Mouse (Mus musculus): ENCODE measurements around the gene Grb10.

The Grb10 gene

GRCm38 (mm10) chr11:11966220-11966619 is 72.3 kb downstream of the Grb10 start:
- DNase-seq, result peak; percentile 66

- DNase-seq, result no peak
Observed at GRCm38 (mm10) chr11:11965501-11966125, 72.9 kb downstream of the Grb10 start.

GRCm38 (mm10) chr11:11964729-11965128 is 73.8 kb downstream of the Grb10 start:
- DNase-seq, result no peak

- DNase-seq, result peak; percentile 80
Observed at GRCm38 (mm10) chr11:11963587-11963986, 74.9 kb downstream of the Grb10 start.

- no peak for DNase-seq
Observed at GRCm38 (mm10) chr11:11963065-11963464, 75.4 kb downstream of the Grb10 start.

GRCm38 (mm10) chr11:11962629-11962954 is 75.9 kb downstream of the Grb10 start:
- DNase-seq, result no peak

GRCm38 (mm10) chr11:11961917-11962628 is 76.4 kb downstream of the Grb10 start:
- DNase-seq, result peak; percentile 53

- no peak for DNase-seq
Observed at GRCm38 (mm10) chr11:11960858-11961257, 77.6 kb downstream of the Grb10 start.

- DNase-seq, result no peak
Observed at GRCm38 (mm10) chr11:11960227-11960626, 78.3 kb downstream of the Grb10 start.

GRCm38 (mm10) chr11:11958479-11958878 is 80.0 kb downstream of the Grb10 start:
- no peak for DNase-seq

- DNase-seq, result no peak
Observed at GRCm38 (mm10) chr11:11958061-11958361, 80.5 kb downstream of the Grb10 start.

GRCm38 (mm10) chr11:11957211-11958060 is 81.0 kb downstream of the Grb10 start:
- DNase-seq, result no peak

- DNase-seq, result no peak
Observed at GRCm38 (mm10) chr11:11955783-11956182, 82.7 kb downstream of the Grb10 start.

- no peak for DNase-seq
Observed at GRCm38 (mm10) chr11:11954606-11955005, 83.9 kb downstream of the Grb10 start.

GRCm38 (mm10) chr11:11954115-11954438 is 84.4 kb downstream of the Grb10 start:
- DNase-seq, result no peak

GRCm38 (mm10) chr11:11953364-11954114 is 84.9 kb downstream of the Grb10 start:
- no peak for DNase-seq

GRCm38 (mm10) chr11:11952569-11952968 is 85.9 kb downstream of the Grb10 start:
- DNase-seq, result peak; percentile 43

- peak; percentile 5 for DNase-seq
Observed at GRCm38 (mm10) chr11:11948988-11949365, 89.5 kb downstream of the Grb10 start.

GRCm38 (mm10) chr11:11948321-11948987 is 90.0 kb downstream of the Grb10 start:
- DNase-seq, result peak; percentile 33

- no peak for DNase-seq
Observed at GRCm38 (mm10) chr11:11947857-11948256, 90.6 kb downstream of the Grb10 start.

GRCm38 (mm10) chr11:11945766-11946165 is 92.7 kb downstream of the Grb10 start:
- no peak for DNase-seq

GRCm38 (mm10) chr11:11944814-11945213 is 93.7 kb downstream of the Grb10 start:
- DNase-seq, result no peak

GRCm38 (mm10) chr11:11944082-11944349 is 94.5 kb downstream of the Grb10 start:
- no peak for DNase-seq
